ENCODE assay signal across 9 mouse cellular contexts in the genomic region with DNA sequence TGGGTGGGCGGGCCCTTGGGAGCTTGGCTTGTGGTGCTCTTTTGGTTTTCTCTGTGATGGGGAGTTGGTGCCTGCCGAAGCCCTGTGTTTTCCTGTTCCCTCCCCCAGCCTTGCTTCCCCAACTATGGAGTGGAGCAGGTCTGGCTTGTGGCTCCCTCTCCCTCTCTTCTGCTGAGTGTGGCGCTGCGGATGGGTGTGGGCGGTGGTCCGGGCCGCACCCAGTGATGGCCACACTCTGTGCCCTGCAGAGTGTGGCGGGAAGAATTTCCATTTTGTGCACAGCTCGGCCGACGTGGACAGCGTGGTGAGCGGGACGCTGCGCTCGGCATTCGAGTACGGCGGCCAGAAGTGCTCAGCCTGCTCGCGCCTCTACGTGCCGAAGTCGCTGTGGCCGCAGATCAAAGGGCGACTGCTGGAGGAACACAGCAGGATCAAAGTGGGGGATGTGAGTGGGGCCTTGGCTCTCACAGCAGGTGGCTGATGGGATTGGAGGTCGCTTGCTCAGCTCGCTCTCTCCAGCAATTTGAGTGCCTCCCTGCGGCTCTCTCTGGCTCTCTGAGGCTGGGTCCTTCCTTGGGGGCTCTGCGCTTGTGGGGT. TPM values are rescaled to one million over a fixed set of nuclear protein-coding genes. Genes with fewer than 3 reads are reported as not detected.
DNase-seq lines count a peak whose midpoint lies in the region; ATAC-seq and TF ChIP-seq lines count a peak whose summit lies in the region.
"Had no signal": no experiment of that assay in that cellular context is flagged by ENCODE, and none has a peak within 500 bp of the region (broad histone marks: within the 10 kb centered on the region; RNA-seq: fewer than 3 reads in every experiment).

No protein-coding gene starts in this region.

- peak overlapping the region; percentile 42; the same call in 1 of the 2 replicates for H3K9ac ChIP-seq in heart, embryonic 15.5 days
- H3K9ac ChIP-seq in forebrain, postnatal 0 days: no peak overlapping the region
- peak overlapping the region; percentile 47 for H3K9ac ChIP-seq in midbrain, embryonic 13.5 days (replicated peaks)

- no peak for DNase-seq in heart, adult 18-20 months
- DNase-seq in WW6 (ENCODE audit: low read depth, low spot score): peak; percentile 66
- no peak for DNase-seq in forebrain, postnatal 0 days
- no peak for DNase-seq in frontal cortex, postnatal 36 days (ENCODE audit: low spot score in 2 of 2)
- no peak for DNase-seq in spleen, postnatal 36 days (ENCODE audit: low spot score in 2 of 2)

- H3K27ac ChIP-seq in heart, embryonic 15.5 days: 0 out of 2 replicates have a peak overlapping the region, but pooled peaks have one; percentile 10
- no peak overlapping the region for H3K27ac ChIP-seq in forebrain, postnatal 0 days (ENCODE audit: low read depth, low read length)
- H3K27ac ChIP-seq in midbrain, embryonic 13.5 days: no peak overlapping the region

- WGBS in heart, embryonic 15.5 days: 6% methylated on average over 30 of the region's 30 CpGs
- WGBS in forebrain, postnatal 0 days: 7% methylated on average over 30 of the region's 30 CpGs
- 2% methylated on average over 30 of the region's 30 CpGs for WGBS in midbrain, embryonic 13.5 days

- peak overlapping the region; percentile 40 for H3K4me3 ChIP-seq in heart, embryonic 15.5 days
- no peak overlapping the region for H3K4me3 ChIP-seq in forebrain, postnatal 0 days (ENCODE audit: low read depth, low read length)
- H3K4me3 ChIP-seq in midbrain, embryonic 13.5 days (replicated peaks): peak overlapping the region; percentile 17; the same call in 1 of the 2 replicates

- peaks cover 3% of the 10 kb centered on the region; the same call in 1 of the 2 replicates for H3K36me3 ChIP-seq in heart, embryonic 15.5 days
- H3K36me3 ChIP-seq in forebrain, postnatal 0 days (ENCODE audit: insufficient read depth): peaks cover 32% of the 10 kb centered on the region
- peaks cover 20% of the 10 kb centered on the region; the same call in 1 of the 2 replicates for H3K36me3 ChIP-seq in midbrain, embryonic 13.5 days

- peaks cover 34% of the 10 kb centered on the region for H3K27me3 ChIP-seq in heart, embryonic 15.5 days
- H3K27me3 ChIP-seq in forebrain, postnatal 0 days (ENCODE audit: insufficient read depth, low read length): peaks cover 7% of the 10 kb centered on the region; the same call in 1 of the 2 replicates
- H3K27me3 ChIP-seq in midbrain, embryonic 13.5 days: peaks cover 26% of the 10 kb centered on the region

- peak; percentile 32 for ATAC-seq in heart, embryonic 15.5 days (replicated peaks; ENCODE audit: insufficient number of reproducible peaks, insufficient read depth, low FRiP score, low read depth)
- ATAC-seq in forebrain, postnatal 0 days: no peak
- peak; percentile 54 for ATAC-seq in midbrain, embryonic 13.5 days
- no peak for ATAC-seq in monocyte, adult 5-6 weeks (replicated peaks; ENCODE audit: insufficient number of reproducible peaks, low FRiP score, low TSS enrichment, poor library complexity, severe bottlenecking)

- peaks cover 14% of the 10 kb centered on the region for H3K4me1 ChIP-seq in heart, embryonic 15.5 days (replicated peaks)
- no peaks in the 10 kb centered on the region for H3K4me1 ChIP-seq in forebrain, postnatal 0 days (ENCODE audit: insufficient read depth)
- H3K4me1 ChIP-seq in midbrain, embryonic 13.5 days (replicated peaks): peaks cover 40% of the 10 kb centered on the region

- no peak for TF ChIP-seq CTCF in forebrain, postnatal 0 days (IDR thresholded peaks at IDR 0.05; ENCODE audit: low read depth)

- peak overlapping the region; percentile 73 for H3K4me2 ChIP-seq in heart, embryonic 15.5 days
- H3K4me2 ChIP-seq in forebrain, postnatal 0 days (ENCODE audit: low read depth): peak overlapping the region; percentile 28
- H3K4me2 ChIP-seq in midbrain, embryonic 13.5 days (replicated peaks): peak overlapping the region; percentile 54

- H3K9me3 ChIP-seq in heart, embryonic 15.5 days (replicated peaks): no peaks in the 10 kb centered on the region
- H3K9me3 ChIP-seq in forebrain, postnatal 0 days (ENCODE audit: low read length): no peaks in the 10 kb centered on the region
- no peaks in the 10 kb centered on the region for H3K9me3 ChIP-seq in midbrain, embryonic 13.5 days

RNA-seq across cellular contexts. Expression of a gene that starts 11.4 kb away (rescaled TPM):
- not detected in 2 replicates for polyA plus RNA-seq in heart, embryonic 15.5 days (2015; fragmentation: Nextera tagmentation; extraction: Ambion mirVana)
- not detected for total RNA-seq in heart, adult 18-20 months (2021)
- 0.05 TPM in 1 of 2 replicates, not detected in the other for total RNA-seq in forebrain, postnatal 0 days (2014; rRNA removed)
- not detected in 2 replicates for polyA plus RNA-seq in forebrain, postnatal 0 days (2015; fragmentation: Nextera tagmentation; extraction: Ambion mirVana)
- not detected in 2 replicates for polyA plus RNA-seq in midbrain, embryonic 13.5 days (2015; fragmentation: Nextera tagmentation; extraction: Ambion mirVana)
- 0.53 TPM in 1 of 3 replicates, not detected in the others for total RNA-seq in monocyte, adult 5-6 weeks (2017)
- total RNA-seq: MEL had no signal

RNA-seq across cellular contexts. Expression of a gene that starts 19.3 kb away (rescaled TPM):
- polyA plus RNA-seq in heart, embryonic 15.5 days (2015; fragmentation: Nextera tagmentation; extraction: Ambion mirVana): 25.2 and 33.2 TPM in 2 replicates
- total RNA-seq in heart, adult 18-20 months (2021): 10 to 100 TPM; 84.7 to 90.8 TPM
- total RNA-seq in forebrain, postnatal 0 days (2014; rRNA removed): 27.7 and 29.1 TPM in 2 replicates
- 19.3 and 25.7 TPM in 2 replicates for polyA plus RNA-seq in forebrain, postnatal 0 days (2015; fragmentation: Nextera tagmentation; extraction: Ambion mirVana)
- polyA plus RNA-seq in midbrain, embryonic 13.5 days (2015; fragmentation: Nextera tagmentation; extraction: Ambion mirVana): 18.0 and 20.0 TPM in 2 replicates
- total RNA-seq in monocyte, adult 5-6 weeks (2017): 4.5 to 8.5 TPM (median 6.2 TPM) in 3 replicates

RNA-seq across cellular contexts. Expression of a gene that starts 38.9 kb away (rescaled TPM):
- 0.05 TPM in 1 of 2 replicates, not detected in the other for polyA plus RNA-seq in heart, embryonic 15.5 days (2015; fragmentation: Nextera tagmentation; extraction: Ambion mirVana)
- not detected for total RNA-seq in heart, adult 18-20 months (2021)
- total RNA-seq in forebrain, postnatal 0 days (2014; rRNA removed): 0.08 TPM in 1 of 2 replicates, not detected in the other
- polyA plus RNA-seq in forebrain, postnatal 0 days (2015; fragmentation: Nextera tagmentation; extraction: Ambion mirVana): not detected in 2 replicates
- polyA plus RNA-seq in midbrain, embryonic 13.5 days (2015; fragmentation: Nextera tagmentation; extraction: Ambion mirVana): not detected in 2 replicates
- total RNA-seq in monocyte, adult 5-6 weeks (2017): 1.4 TPM in 1 of 3 replicates, not detected in the others
- total RNA-seq: MEL had no signal

Comparison
In these comparisons a context has a peak if more than half of its experiments do, and no peak if none do; other contexts are left out.
1. ATAC-seq: peak in heart, embryonic 15.5 days (single experiment) and midbrain, embryonic 13.5 days (single experiment); none in forebrain, postnatal 0 days (single experiment) and monocyte, adult 5-6 weeks (single experiment).
2. Peak in every context shown above with its lines, with median percentiles within 50 percentile points of each other: H3K4me2 ChIP-seq.